ENCODE assay signal across 12 mouse cellular contexts in the genomic region with DNA sequence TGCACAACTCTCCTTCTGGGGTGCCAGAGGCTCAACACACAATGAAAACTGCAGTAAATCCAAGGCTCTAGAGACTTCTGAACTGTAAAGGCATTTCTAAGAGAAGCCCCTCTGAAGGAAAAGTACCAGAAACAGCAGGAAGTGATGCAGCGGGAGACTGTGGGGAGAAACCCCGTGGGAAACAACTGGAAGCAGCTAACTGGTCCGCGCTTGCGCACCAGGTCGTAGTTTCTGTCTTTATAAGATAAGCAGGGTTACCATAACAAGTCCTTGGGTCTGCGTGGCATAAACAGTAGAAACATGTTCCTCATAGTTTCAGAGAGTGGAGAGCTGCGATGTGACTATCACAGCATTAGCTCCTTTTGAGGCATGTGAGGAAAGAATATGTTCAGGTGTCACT. TPM values are rescaled to one million over a fixed set of nuclear protein-coding genes. Genes with fewer than 3 reads are reported as not detected.
DNase-seq lines count a peak whose midpoint lies in the region; ATAC-seq and TF ChIP-seq lines count a peak whose summit lies in the region.
"Had no signal": no experiment of that assay in that cellular context is flagged by ENCODE, and none has a peak within 500 bp of the region (broad histone marks: within the 10 kb centered on the region; RNA-seq: fewer than 3 reads in every experiment).

No protein-coding gene starts in this region.

- TF ChIP-seq POLR2A in embryonic fibroblast, embryonic 13.5 days (IDR thresholded peaks at IDR 0.05; ENCODE audit: low read depth, low read length), result no peak

- no peak overlapping the region for H3K9ac ChIP-seq in kidney, embryonic 16.5 days (replicated peaks; ENCODE audit: low read length)
- H3K9ac ChIP-seq: hindbrain, embryonic 12.5 days; midbrain, embryonic 15.5 days had no signal

- no peaks in the 10 kb centered on the region for H3K36me3 ChIP-seq in kidney, embryonic 16.5 days (ENCODE audit: insufficient read depth, low read length)
- H3K36me3 ChIP-seq: G1E; hindbrain, embryonic 12.5 days; midbrain, embryonic 15.5 days had no signal

- 0 out of 2 replicates have a peak, but pooled peaks cover 4% of the 10 kb centered on the region for H3K27me3 ChIP-seq in kidney, embryonic 16.5 days (ENCODE audit: insufficient read depth, low read length)
- H3K27me3 ChIP-seq: hindbrain, embryonic 12.5 days; midbrain, embryonic 15.5 days had no signal

- no peak overlapping the region for H3K4me2 ChIP-seq in kidney, embryonic 16.5 days (replicated peaks; ENCODE audit: low read depth, low read length)
- H3K4me2 ChIP-seq: hindbrain, embryonic 12.5 days; midbrain, embryonic 15.5 days had no signal

- H3K9me3 ChIP-seq in kidney, embryonic 16.5 days (ENCODE audit: low read length), result no peaks in the 10 kb centered on the region
- H3K9me3 ChIP-seq: G1E; hindbrain, embryonic 12.5 days; midbrain, embryonic 15.5 days had no signal

- 40% methylated on average over 8 of the region's 8 CpGs for WGBS in kidney, embryonic 16.5 days

- ATAC-seq in kidney, embryonic 16.5 days (ENCODE audit: low FRiP score, low TSS enrichment), result no peak
- ATAC-seq: midbrain, embryonic 15.5 days had no signal

- H3K4me1 ChIP-seq in kidney, embryonic 16.5 days (ENCODE audit: insufficient read depth, low read length), result peaks cover 40% of the 10 kb centered on the region
- peaks cover 21% of the 10 kb centered on the region for H3K4me1 ChIP-seq in embryonic fibroblast, embryonic 13.5 days (ENCODE audit: control insufficient read depth, insufficient read depth, low read length)

- no peak for DNase-seq in kidney, adult 8-10 months
- DNase-seq in kidney, postnatal 14 days, result peak; percentile 21
- peak; percentile 27 to 29 for DNase-seq in spleen, postnatal 36 days (ENCODE audit: low spot score in 2 of 2)
- no peak for DNase-seq in right cerebral cortex, postnatal 36 days (ENCODE audit: low spot score in 2 of 2)
- no peak for DNase-seq in cerebellum, adult 9-11 months
- DNase-seq: thymus, postnatal 25 days had no signal

- no peak for TF ChIP-seq CTCF in embryonic fibroblast, embryonic 13.5 days (IDR thresholded peaks at IDR 0.05; ENCODE audit: borderline replicate concordance, insufficient read depth, low read length)

- H3K27ac ChIP-seq in kidney, embryonic 16.5 days (ENCODE audit: low read length), result 0 out of 2 replicates have a peak overlapping the region, but pooled peaks have one; percentile 26
- H3K27ac ChIP-seq in embryonic fibroblast, embryonic 13.5 days (ENCODE audit: insufficient read depth, low read length), result peak overlapping the region; percentile 75
- H3K27ac ChIP-seq: hindbrain, embryonic 12.5 days; layer of hippocampus, adult 2 months; midbrain, embryonic 15.5 days had no signal

- no peak overlapping the region for H3K4me3 ChIP-seq in kidney, embryonic 16.5 days (ENCODE audit: low read length)
- H3K4me3 ChIP-seq in embryonic fibroblast, embryonic 13.5 days (ENCODE audit: insufficient read depth, low read length), result no peak overlapping the region
- H3K4me3 ChIP-seq: hindbrain, embryonic 12.5 days; layer of hippocampus, adult 2 months; midbrain, embryonic 15.5 days had no signal

RNA-seq across cellular contexts. Expression of gene Vcpkmt, which starts 41.2 kb away (rescaled TPM):
- 21.2 and 25.7 TPM in 2 replicates for polyA plus RNA-seq in kidney, embryonic 16.5 days (2015; fragmentation: Nextera tagmentation; extraction: Ambion mirVana)
- 14.5 and 14.7 TPM in 2 replicates for polyA plus RNA-seq in embryonic fibroblast, embryonic 13.5 days (2011; ENCODE audit: insufficient read length, low read depth, missing spikeins)

Comparison
In these comparisons a context has a peak if more than half of its experiments do, and no peak if none do; other contexts are left out.
1. DNase-seq: peak in kidney, postnatal 14 days (single experiment) and spleen, postnatal 36 days (2 of 2); none in kidney, adult 8-10 months (0 of 2), right cerebral cortex, postnatal 36 days (0 of 2) and cerebellum, adult 9-11 months (single experiment).